Mouse (Mus musculus) heart, postnatal 0 days (tissue): ENCODE data around the gene S100a8.

Source experiments
- CTCF ChIP-seq: IDR thresholded peaks from 2 replicates; pipeline ENCODE4 v1.5.1; 2016; ENCODE audit warnings: antibody characterized with exemption, control low read depth, low read depth
- EP300 ChIP-seq: IDR thresholded peaks from 2 replicates; pipeline ENCODE4 v1.6.1; 2016; ENCODE audit warnings: antibody characterized with exemption, low read depth

DNA sequence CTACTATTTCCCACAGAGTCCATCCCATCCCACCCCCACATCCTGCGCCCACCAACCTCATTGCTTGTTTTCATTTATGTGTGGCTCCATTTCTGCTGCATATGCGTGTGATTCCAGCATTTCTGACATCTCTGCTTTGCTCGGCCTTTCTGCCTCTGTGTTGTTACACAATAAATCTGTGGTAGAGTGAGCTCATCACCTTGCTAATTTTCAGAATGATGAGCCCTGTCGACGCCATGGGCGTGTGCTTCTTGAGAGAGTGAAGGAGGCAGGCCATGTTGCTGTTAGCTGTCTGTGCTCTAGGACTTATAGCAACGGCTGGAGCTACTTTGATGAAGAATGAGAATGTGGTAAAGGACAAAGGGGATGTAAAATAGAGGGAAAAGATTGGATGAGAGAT, 27.8 kb upstream of the S100a8 start:
- TF ChIP-seq CTCF (no peak), EP300 (no peak)
